In genomic region chr7:129903126-129903525, GRCm38 (mm10) we compare ENCODE assay signal across 27 mouse cellular contexts.
A peak's percentile ranks its signal among the peaks of the same experiment; 100 is the strongest.
DNase-seq lines count a peak whose midpoint lies in the region; ATAC-seq lines count a peak whose summit lies in the region.
"Had no signal": no experiment of that assay in that cellular context is flagged by ENCODE, and none has a peak within 500 bp of the region (broad histone marks: within the 10 kb centered on the region; RNA-seq: fewer than 3 reads in every experiment).

No protein-coding gene starts in this region.

- no peak overlapping the region for H3K9ac ChIP-seq in forebrain, embryonic 15.5 days (replicated peaks)
- H3K9ac ChIP-seq in forebrain, embryonic 12.5 days: no peak overlapping the region
- H3K9ac ChIP-seq in kidney, embryonic 16.5 days (replicated peaks; ENCODE audit: low read length): no peak overlapping the region
- H3K9ac ChIP-seq: limb, embryonic 12.5 days; liver, embryonic 12.5 days; liver, postnatal 0 days; midbrain, embryonic 13.5 days; neural tube, embryonic 15.5 days had no signal

- H3K36me3 ChIP-seq in forebrain, embryonic 15.5 days: no peaks in the 10 kb centered on the region
- H3K36me3 ChIP-seq in forebrain, embryonic 12.5 days (replicated peaks): no peaks in the 10 kb centered on the region
- H3K36me3 ChIP-seq in kidney, embryonic 16.5 days (ENCODE audit: insufficient read depth, low read length): no peaks in the 10 kb centered on the region
- H3K36me3 ChIP-seq: hindbrain, embryonic 10.5 days; limb, embryonic 12.5 days; liver, embryonic 12.5 days; midbrain, embryonic 13.5 days; neural tube, embryonic 15.5 days had no signal

- DNase-seq in kidney, adult 9 months: peak; percentile 3
- DNase-seq in MN1 (ENCODE audit: low spot score): peak; percentile 57
- DNase-seq in brain, adult 2 months (ENCODE audit: low read depth, low spot score): peak; percentile 82
- DNase-seq: adrenal gland, adult 2 months; cerebellum, adult 18-20 months; gastrocnemius, postnatal 14 days; heart, postnatal 14 days; liver, postnatal 0 days; retina, postnatal 1 day; right cerebral cortex, postnatal 14 days had no signal

- no peak overlapping the region for H3K27ac ChIP-seq in forebrain, embryonic 15.5 days (replicated peaks)
- no peak overlapping the region for H3K27ac ChIP-seq in forebrain, embryonic 12.5 days
- H3K27ac ChIP-seq in kidney, embryonic 16.5 days (ENCODE audit: low read length): no peak overlapping the region
- H3K27ac ChIP-seq: hindbrain, embryonic 10.5 days; kidney, postnatal 0 days; left cerebral cortex, adult 2 months; limb, embryonic 12.5 days; liver, embryonic 12.5 days; macrophage; midbrain, embryonic 13.5 days; neural tube, embryonic 15.5 days had no signal

- 0 out of 2 replicates have a peak, but pooled peaks have one; percentile 43 for ATAC-seq in forebrain, embryonic 15.5 days (replicated peaks)
- ATAC-seq in forebrain, embryonic 12.5 days (ENCODE audit: low FRiP score): no peak
- ATAC-seq in kidney, embryonic 16.5 days (ENCODE audit: low FRiP score, low TSS enrichment): no peak; the same call in 1 of the 2 replicates
- no peak for ATAC-seq in inflammation-experienced regulatory T-cells, adult 6 months
- ATAC-seq: activated CD4-positive, CD25-positive, alpha-beta regulatory T cell, adult 4 months; hindbrain, embryonic 16.5 days; intestine, embryonic 16.5 days; liver, embryonic 12.5 days; liver, postnatal 0 days; lung, postnatal 0 days; midbrain, embryonic 13.5 days had no signal

- H3K4me2 ChIP-seq in forebrain, embryonic 15.5 days (replicated peaks): no peak overlapping the region
- no peak overlapping the region for H3K4me2 ChIP-seq in forebrain, embryonic 12.5 days
- H3K4me2 ChIP-seq in kidney, embryonic 16.5 days (replicated peaks; ENCODE audit: low read depth, low read length): no peak overlapping the region
- H3K4me2 ChIP-seq: limb, embryonic 12.5 days; liver, embryonic 12.5 days; midbrain, embryonic 13.5 days; neural tube, embryonic 15.5 days had no signal

- H3K9me3 ChIP-seq in forebrain, embryonic 15.5 days: no peaks in the 10 kb centered on the region
- H3K9me3 ChIP-seq in forebrain, embryonic 12.5 days: no peaks in the 10 kb centered on the region
- no peaks in the 10 kb centered on the region for H3K9me3 ChIP-seq in kidney, embryonic 16.5 days (ENCODE audit: low read length)
- H3K9me3 ChIP-seq: hindbrain, embryonic 10.5 days; limb, embryonic 12.5 days; liver, embryonic 12.5 days; midbrain, embryonic 13.5 days; neural tube, embryonic 15.5 days had no signal

- no peak overlapping the region for H3K4me3 ChIP-seq in forebrain, embryonic 15.5 days
- H3K4me3 ChIP-seq in forebrain, embryonic 12.5 days (replicated peaks): no peak overlapping the region
- H3K4me3 ChIP-seq in kidney, embryonic 16.5 days (ENCODE audit: low read length): no peak overlapping the region
- H3K4me3 ChIP-seq: erythroblast, embryonic 14.5 days; hindbrain, embryonic 10.5 days; left cerebral cortex, adult 2 months; limb, embryonic 12.5 days; liver, embryonic 12.5 days; midbrain, embryonic 13.5 days; neural tube, embryonic 15.5 days had no signal

- 16% methylated on average over 5 of the region's 5 CpGs for WGBS in forebrain, embryonic 15.5 days
- 45% methylated on average over 5 of the region's 5 CpGs for WGBS in forebrain, embryonic 12.5 days
- WGBS in kidney, embryonic 16.5 days: 52% methylated on average over 5 of the region's 5 CpGs

- peaks cover 5% of the 10 kb centered on the region; the same call in 1 of the 2 replicates for H3K4me1 ChIP-seq in forebrain, embryonic 15.5 days
- no peaks in the 10 kb centered on the region for H3K4me1 ChIP-seq in forebrain, embryonic 12.5 days
- no peaks in the 10 kb centered on the region for H3K4me1 ChIP-seq in kidney, embryonic 16.5 days (ENCODE audit: insufficient read depth, low read length)
- H3K4me1 ChIP-seq: hindbrain, embryonic 10.5 days; limb, embryonic 12.5 days; liver, embryonic 12.5 days; midbrain, embryonic 13.5 days; neural tube, embryonic 15.5 days had no signal

- no peaks in the 10 kb centered on the region for H3K27me3 ChIP-seq in forebrain, embryonic 15.5 days
- H3K27me3 ChIP-seq in forebrain, embryonic 12.5 days: no peaks in the 10 kb centered on the region
- H3K27me3 ChIP-seq in kidney, embryonic 16.5 days (ENCODE audit: insufficient read depth, low read length): no peaks in the 10 kb centered on the region
- H3K27me3 ChIP-seq: limb, embryonic 12.5 days; liver, embryonic 12.5 days; midbrain, embryonic 13.5 days; neural tube, embryonic 15.5 days had no signal

Comparison
In these comparisons a context has a peak if more than half of its experiments do, and no peak if none do; other contexts are left out.
1. DNase-seq: peak in every context shown above with its lines; median percentile 82 in brain, adult 2 months; 57 in MN1; 3 in kidney, adult 9 months.